Comparison of ENCODE assay signal across 8 mouse cellular contexts in genomic region chr1:91574208-91574607, GRCm38 (mm10). TPM values are rescaled to one million over a fixed set of nuclear protein-coding genes. Genes with fewer than 3 reads are reported as not detected.
DNase-seq lines count a peak whose midpoint lies in the region; ATAC-seq and TF ChIP-seq lines count a peak whose summit lies in the region.

No protein-coding gene starts in this region.

- H3K4me1 ChIP-seq in heart, embryonic 10.5 days: peaks cover 16% of the 10 kb centered on the region
- H3K4me1 ChIP-seq in ES-Bruce4 (ENCODE audit: control insufficient read depth, insufficient read depth, low read length): no peaks in the 10 kb centered on the region
- H3K4me1 ChIP-seq in neural tube, embryonic 11.5 days (ENCODE audit: control insufficient read depth, insufficient read depth, low read length): no peaks in the 10 kb centered on the region

- H3K36me3 ChIP-seq in heart, embryonic 10.5 days: no peaks in the 10 kb centered on the region
- no peaks in the 10 kb centered on the region for H3K36me3 ChIP-seq in ES-Bruce4 (ENCODE audit: control insufficient read depth, insufficient read depth, low read length, poor library complexity, severe bottlenecking)
- no peaks in the 10 kb centered on the region for H3K36me3 ChIP-seq in neural tube, embryonic 11.5 days (ENCODE audit: control insufficient read depth, insufficient read depth, low read length)

- intact Hi-C loops in heart, postnatal 10 days (cut with DNase I): loop anchor here (2.0 to 5.0 kb wide), 2 partner anchors 181 to 298 kb away; no protein-coding TSS in a partner anchor

- peak; percentile 22 for TF ChIP-seq CTCF in ES-Bruce4 (IDR thresholded peaks at IDR 0.05; ENCODE audit: low read depth, low read length)

- no peak overlapping the region for H3K4me3 ChIP-seq in heart, embryonic 10.5 days
- no peak overlapping the region for H3K4me3 ChIP-seq in ES-Bruce4 (ENCODE audit: low read depth, low read length)
- H3K4me3 ChIP-seq in neural tube, embryonic 11.5 days (ENCODE audit: low read depth, low read length): no peak overlapping the region

- ATAC-seq in neural tube, embryonic 11.5 days (ENCODE audit: insufficient read depth, low FRiP score, low TSS enrichment): no peak
- no peak for ATAC-seq in megakaryocyte, adult 5-6 weeks (ENCODE audit: poor library complexity, severe bottlenecking)

- no peak for TF ChIP-seq EP300 in ES-Bruce4 (IDR thresholded peaks at IDR 0.05; ENCODE audit: insufficient read depth, low read depth, low read length)

- no peak overlapping the region for H3K9ac ChIP-seq in ES-Bruce4 (ENCODE audit: low read depth, poor library complexity, severe bottlenecking)
- no peak overlapping the region for H3K9ac ChIP-seq in neural tube, embryonic 11.5 days (ENCODE audit: low read length)

- WGBS in heart, embryonic 10.5 days: 69% methylated on average over 3 of the region's 3 CpGs
- WGBS in neural tube, embryonic 11.5 days: 74% methylated on average over 3 of the region's 3 CpGs

- no peak overlapping the region for H3K4me2 ChIP-seq in neural tube, embryonic 11.5 days (ENCODE audit: low read depth)

- no peaks in the 10 kb centered on the region for H3K9me3 ChIP-seq in heart, embryonic 10.5 days
- H3K9me3 ChIP-seq in ES-Bruce4 (replicated peaks; ENCODE audit: control insufficient read depth, insufficient read depth, low read length, poor library complexity, severe bottlenecking): no peaks in the 10 kb centered on the region
- no peaks in the 10 kb centered on the region for H3K9me3 ChIP-seq in neural tube, embryonic 11.5 days (ENCODE audit: control insufficient read depth, low read length)

- DNase-seq in heart, postnatal 10 days: peak; percentile 62 to 70
- no peak for DNase-seq in heart, embryonic 10.5 days (ENCODE audit: low spot score)
- peak; percentile 72 for DNase-seq in brain, adult 2 months (ENCODE audit: low read depth, low spot score)
- peak; percentile 48 to 57 for DNase-seq in frontal cortex, postnatal 25 days (ENCODE audit: low spot score in 2 of 2)
- peak; percentile 30 for DNase-seq in left cerebral cortex, adult 11 months (ENCODE audit: low spot score)
- DNase-seq in neural tube, embryonic 11.5 days (ENCODE audit: low spot score): peak; percentile 29

- H3K27ac ChIP-seq in heart, embryonic 10.5 days: no peak overlapping the region
- no peak overlapping the region for H3K27ac ChIP-seq in ES-Bruce4 (ENCODE audit: insufficient read depth, low read length)
- H3K27ac ChIP-seq in neural tube, embryonic 11.5 days (ENCODE audit: low read depth, low read length): no peak overlapping the region

- TF ChIP-seq POLR2A in ES-Bruce4 (IDR thresholded peaks at IDR 0.05; ENCODE audit: insufficient read depth, low read length): no peak

- peaks cover 5% of the 10 kb centered on the region; the same call in 1 of the 2 replicates for H3K27me3 ChIP-seq in heart, embryonic 10.5 days (ENCODE audit: insufficient read depth, poor library complexity, severe bottlenecking)
- H3K27me3 ChIP-seq in ES-Bruce4 (ENCODE audit: control insufficient read depth, insufficient read depth, low read length, poor library complexity, severe bottlenecking): no peaks in the 10 kb centered on the region
- H3K27me3 ChIP-seq in neural tube, embryonic 11.5 days (ENCODE audit: control insufficient read depth, insufficient read depth, low read length): no peaks in the 10 kb centered on the region

RNA-seq across cellular contexts. Expression of gene Asb1, which starts 33.9 kb away (rescaled TPM):
- total RNA-seq in heart, postnatal 10 days (2021): 10 to 100 TPM; 17.6 to 19.4 TPM
- polyA plus RNA-seq in heart, embryonic 10.5 days (2016; fragmentation: Nextera tagmentation; extraction: Ambion mirVana): 9.0 and 11.1 TPM in 2 replicates
- polyA plus RNA-seq in ES-Bruce4 (2011; ENCODE audit: insufficient read depth, insufficient read length, low read depth, missing spikeins): 9.5 and 10.6 TPM in 2 replicates
- 11.9 and 16.7 TPM in 2 replicates for polyA plus RNA-seq in neural tube, embryonic 11.5 days (2014; fragmentation: Nextera tagmentation; extraction: Ambion mirVana)
- 3.7 and 4.1 TPM in 2 replicates for total RNA-seq in megakaryocyte, adult 5-6 weeks (2015)
- total RNA-seq in megakaryocyte, adult 5-6 weeks (2017): 5.9 and 11.7 TPM in 2 replicates
